Mouse (Mus musculus): ENCODE data around the gene Hnrnpll. TPM values are rescaled to one million over a fixed set of nuclear protein-coding genes. Genes with fewer than 3 reads are reported as not detected.
"Not testable (repeated sequence)": the region's sequence is repeated elsewhere in the genome, so short reads cannot be mapped to it uniquely, and the experiment has no call there.

The Hnrnpll gene
- total RNA-seq, 2 experiments from 2014 or later, result 61.4 to 88.2 TPM

DNA sequence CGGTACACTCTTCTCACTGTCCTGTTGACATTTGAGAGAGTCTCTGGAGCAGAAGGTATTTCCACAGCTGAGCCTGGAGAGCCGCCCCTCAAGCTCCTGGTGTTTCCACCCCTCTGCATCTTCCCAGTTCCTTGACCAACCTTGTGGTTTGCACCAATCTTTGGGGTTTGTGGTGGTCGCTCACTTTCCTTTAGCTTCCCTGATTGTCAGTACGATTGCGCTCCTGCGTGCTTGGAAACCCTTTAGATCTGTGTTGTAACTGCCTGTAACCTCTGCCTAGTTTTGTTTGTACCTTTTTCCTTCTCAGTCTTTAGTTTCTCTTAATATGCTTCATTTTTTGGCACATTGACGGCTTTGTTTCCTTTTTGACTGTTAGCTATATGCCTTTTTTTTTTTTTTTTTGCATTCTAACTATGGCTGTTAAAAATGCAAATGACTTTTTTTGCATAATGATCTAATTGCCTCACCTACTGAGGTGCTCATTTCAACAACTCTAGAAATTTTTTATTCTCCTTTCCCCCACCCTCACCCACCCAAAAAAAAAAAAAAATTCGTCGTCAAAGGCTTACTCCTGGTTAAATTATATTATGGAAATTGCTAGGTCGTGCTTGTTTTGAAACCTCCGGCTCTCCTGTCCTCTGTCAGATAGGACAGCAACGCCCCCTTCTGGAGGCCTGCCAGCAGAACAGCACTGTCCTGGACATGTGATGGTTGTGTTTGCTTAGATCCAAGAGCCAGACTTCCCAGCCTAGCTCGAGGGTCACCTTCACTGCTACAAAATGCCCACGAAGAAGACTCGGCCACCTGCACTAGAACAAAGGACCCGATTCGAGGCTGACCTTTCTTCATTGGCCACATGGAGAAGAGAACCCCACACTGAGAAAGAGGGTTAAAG is 57.5 kb downstream of the Hnrnpll start:
- peak; percentile 80 for ATAC-seq (replicated peaks; ENCODE audit: poor library complexity, severe bottlenecking)

DNA sequence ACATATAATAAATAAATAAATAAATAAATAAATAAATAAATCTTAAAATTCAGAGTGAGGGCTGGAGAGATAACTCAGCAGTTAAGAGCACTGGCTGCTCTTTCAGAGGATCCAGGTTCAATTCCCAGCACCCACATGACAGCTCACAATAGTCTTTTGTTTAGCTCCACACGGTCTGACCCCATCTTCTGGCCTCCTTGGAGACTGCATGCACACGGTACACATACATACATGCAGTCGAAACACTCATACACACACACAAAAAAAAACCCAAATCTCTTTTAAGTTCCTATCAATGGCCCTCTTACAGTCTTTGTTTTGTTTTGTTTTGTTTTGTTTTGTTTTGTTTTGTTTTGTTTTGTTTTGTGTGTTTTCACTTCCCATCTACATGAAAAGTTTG is 58.3 kb downstream of the Hnrnpll start:
- not testable (repeated sequence) for ATAC-seq (replicated peaks; ENCODE audit: poor library complexity, severe bottlenecking)

DNA sequence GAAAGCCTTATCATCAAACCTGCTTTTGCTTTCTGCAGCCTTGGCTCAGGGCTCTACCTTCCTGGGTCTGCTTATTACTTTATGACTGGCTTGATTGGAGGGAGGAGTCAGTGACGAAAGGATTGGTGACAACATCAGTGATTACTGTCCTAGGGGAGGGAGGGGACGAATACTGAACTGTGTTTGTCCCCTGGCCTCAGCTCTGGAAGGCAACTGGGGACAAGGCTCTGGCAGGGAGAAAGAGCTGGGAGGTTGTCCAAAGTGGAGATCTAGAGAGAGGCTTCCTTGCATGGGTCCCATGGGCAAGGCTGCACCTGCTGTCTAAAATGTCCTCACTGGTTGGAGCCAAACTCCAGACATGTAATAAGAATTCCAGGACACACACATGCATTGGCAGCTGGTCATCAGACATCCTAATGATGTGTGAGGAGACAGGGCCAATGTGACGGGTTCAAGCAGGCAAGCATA is 59.7 kb downstream of the Hnrnpll start:
- ATAC-seq (replicated peaks; ENCODE audit: poor library complexity, severe bottlenecking), result no peak

DNA sequence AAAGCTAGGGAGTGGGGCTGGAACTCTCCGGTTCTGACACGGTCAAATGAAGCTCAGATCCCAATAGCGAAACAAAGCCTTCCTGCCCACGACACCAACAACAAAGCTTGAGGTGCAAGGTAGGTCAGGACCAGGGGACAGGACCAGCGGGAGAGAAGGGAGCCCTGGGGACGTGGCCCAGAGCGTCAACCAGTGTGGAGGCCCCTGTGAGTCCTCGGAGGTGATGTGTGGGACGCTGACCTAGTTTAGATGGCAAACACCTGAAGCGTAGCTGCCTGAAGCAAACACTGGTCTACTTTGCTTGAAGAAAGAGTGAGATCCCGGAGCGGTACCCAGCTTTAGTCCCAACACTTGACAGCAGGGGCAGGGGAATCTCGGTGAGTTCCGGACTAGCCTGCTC is 62.5 kb downstream of the Hnrnpll start:
- ATAC-seq (replicated peaks; ENCODE audit: poor library complexity, severe bottlenecking), result no peak

DNA sequence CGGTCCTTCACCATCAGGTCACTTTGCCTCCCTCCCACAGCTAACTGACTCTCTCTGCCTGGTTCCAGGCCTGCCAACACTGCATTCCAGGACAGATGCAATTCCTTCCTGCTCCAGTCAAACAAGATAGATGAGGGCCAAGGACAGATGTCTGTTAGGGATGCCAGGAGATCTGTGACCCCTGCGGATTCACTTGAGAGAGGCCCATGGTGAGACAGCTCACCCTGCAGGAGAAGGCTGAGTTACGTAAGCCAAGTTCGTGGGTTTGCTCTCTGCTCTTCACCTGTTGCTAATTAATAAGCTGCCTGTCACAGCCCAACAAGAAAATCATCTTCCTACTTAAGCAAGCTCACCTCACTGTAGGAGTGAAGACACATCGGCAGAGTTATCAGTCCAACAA is 63.1 kb downstream of the Hnrnpll start:
- no peak for ATAC-seq (replicated peaks; ENCODE audit: poor library complexity, severe bottlenecking)

DNA sequence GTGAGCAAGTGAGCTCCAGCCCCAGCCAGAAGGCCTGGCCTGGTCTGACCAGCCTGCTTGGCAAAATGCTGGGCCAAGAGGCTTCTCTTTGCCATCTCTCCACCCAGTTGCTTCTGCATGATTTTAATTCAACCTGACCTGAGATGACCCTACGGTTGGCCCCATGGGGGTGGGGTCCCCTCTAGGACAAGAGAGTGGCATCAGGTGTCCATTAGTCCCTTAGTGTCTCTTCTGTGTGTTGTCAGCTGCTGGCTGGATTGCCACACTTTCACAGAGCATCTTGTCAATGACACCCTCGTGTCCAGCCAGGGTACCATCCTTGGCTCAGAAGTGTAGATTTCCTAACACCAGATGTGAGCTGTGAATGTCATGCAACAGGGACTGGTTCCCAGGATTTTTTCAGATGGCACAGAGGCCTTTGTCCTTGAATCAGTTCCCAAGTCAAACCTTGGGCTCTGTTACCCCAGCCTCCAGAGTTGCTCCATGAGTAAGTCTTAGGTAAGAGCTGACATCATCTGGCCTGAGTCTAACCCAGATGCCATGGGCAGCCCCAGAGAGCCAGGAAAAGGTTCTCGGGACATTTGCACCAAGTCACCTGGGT is 66.9 kb downstream of the Hnrnpll start:
- ATAC-seq (replicated peaks; ENCODE audit: poor library complexity, severe bottlenecking), result no peak

DNA sequence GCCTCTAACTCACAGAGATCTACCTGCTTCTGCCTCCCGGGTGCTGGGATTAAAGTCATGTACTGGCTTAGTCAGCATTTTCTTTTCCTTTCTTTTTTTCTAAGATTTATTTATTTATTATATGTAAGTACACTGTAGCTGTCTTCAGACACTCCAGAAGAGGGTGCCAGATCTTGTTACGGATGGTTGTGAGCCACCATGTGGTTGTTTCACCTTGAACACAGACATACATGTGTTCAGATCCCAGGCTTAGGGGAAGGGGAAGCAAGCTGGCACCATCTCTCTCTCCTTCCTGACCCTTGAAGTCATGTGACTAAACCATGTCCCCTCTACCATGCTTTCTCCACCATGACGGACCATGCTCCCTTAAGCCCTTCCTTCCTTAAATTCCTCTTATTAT is 70.0 kb downstream of the Hnrnpll start:
- ATAC-seq (replicated peaks; ENCODE audit: poor library complexity, severe bottlenecking), result no peak

DNA sequence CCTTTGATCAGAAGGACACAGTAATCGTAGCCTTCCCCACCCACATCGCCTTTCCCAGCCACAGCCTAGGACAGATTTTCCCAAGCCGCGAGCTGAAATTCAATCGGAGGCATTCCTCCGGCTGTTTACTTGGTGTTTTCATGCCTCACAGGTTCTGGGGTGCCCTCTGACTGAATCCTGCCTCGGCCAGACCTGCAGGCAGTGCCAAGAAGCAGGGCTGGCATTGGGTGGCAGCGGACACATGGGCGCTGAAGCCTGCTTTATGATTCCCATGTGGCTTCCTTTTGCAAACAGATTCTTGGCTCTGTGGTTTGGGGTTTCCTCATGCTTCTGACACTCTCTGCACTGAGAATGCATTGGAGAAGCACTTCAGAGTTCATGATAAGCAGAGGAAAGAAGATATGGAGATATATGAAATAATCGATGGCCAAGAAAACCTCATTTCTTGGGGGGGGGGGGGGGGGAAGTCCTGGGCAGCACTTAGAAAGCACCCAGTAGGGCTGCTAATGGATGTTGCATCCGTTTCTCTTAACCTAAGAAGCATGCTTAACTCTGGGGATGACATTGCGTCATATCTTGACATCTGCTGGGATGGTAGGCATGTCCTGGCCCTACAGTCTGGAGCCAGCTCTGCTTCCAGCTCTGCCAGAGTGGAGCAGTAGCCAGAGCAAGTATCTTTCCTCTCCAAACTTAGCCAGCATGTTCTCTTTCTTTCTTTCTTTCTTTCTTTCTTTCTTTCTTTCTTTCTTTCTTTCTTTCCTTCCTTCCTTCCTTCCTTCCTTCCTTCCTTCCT is 70.8 kb downstream of the Hnrnpll start:
- peak; percentile 90 for ATAC-seq (replicated peaks; ENCODE audit: poor library complexity, severe bottlenecking)

DNA sequence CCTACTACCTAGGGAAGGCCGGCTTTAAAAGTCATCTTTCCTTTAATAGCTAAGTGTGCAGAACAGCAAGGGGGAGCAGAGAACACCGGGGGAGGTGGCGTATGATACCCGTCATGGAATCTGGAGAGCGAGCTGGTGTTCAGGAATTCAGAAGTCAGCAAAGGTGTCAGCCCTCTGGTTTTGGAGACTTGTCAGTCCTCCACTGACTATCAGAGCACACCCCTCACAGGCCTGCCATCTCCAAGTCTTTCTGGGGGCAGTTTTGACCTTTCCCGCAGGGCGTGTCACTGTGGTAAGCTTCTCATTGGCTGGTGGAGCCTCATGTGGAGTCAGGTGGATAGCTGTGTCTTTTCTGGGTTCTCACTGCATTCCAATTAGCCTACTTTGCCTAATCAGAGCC is 72.0 kb downstream of the Hnrnpll start:
- ATAC-seq (replicated peaks; ENCODE audit: poor library complexity, severe bottlenecking), result no peak

DNA sequence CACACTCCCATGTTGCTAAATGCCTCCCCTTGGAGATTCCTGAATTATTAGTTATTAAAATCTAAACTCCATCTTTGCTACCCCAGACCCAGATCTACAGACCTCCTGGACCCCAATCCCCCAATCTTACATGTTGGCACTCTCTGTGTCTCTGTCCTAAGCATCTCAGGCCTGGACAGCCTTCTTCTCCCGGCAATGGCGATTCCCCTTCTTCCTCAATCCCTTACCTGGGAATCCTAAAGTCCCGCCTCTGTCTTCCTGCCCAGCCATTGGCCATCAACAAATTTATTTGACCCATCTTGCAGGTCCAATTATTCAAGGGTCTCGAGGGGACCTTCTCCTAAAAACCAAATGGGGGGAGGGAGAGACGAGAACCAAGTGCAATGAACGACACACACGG is 77.7 kb downstream of the Hnrnpll start:
- ATAC-seq (replicated peaks; ENCODE audit: poor library complexity, severe bottlenecking), result no peak

DNA sequence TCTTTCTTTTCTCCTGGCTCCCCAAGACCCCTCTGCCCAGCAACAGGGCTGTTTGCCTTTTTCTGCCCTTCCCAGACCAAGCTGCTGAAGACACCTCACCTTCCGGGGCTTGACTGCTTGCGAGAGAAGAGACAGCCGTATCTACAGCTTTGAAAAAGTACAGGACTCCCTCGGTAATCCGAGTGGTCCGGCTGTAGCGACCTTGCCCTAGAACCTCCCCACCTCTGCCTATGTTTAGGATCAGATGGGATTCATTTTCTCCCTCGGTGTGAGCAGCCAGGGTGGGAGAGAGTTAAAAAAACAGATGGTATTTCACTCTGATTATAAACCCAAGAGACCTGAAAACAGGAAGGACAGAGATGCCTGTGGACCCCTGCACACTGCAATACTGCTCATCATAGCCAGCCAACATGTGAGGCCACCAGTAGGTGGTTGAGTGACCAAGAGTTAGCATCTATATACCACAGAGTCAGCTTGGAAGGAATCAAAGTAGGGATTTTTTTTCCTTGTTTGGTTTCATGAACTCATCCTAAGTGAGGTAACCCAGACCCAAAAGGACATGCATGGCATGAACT is 79.1 kb downstream of the Hnrnpll start:
- no peak for ATAC-seq (replicated peaks; ENCODE audit: poor library complexity, severe bottlenecking)

DNA sequence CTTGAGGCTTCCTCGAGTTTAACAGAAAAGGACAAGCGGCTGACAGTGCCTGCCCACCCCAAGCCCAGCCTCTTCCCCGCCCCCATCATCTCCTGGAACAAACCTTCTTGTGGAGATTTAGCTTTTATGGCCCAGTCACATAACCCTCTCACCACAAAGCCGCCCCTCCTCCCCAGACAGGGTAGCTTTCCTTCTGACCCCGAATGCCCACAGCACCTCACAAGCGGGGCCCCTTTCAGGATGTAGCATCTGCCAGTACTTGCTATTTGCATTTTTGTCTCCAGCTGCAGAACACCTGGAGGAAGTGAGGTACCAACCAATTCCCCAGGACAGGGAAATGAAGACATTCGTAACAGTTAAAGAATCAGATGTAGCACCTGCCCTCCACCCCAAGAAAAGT is 79.6 kb downstream of the Hnrnpll start:
- no peak; the same call in 1 of the 2 replicates for ATAC-seq (replicated peaks; ENCODE audit: poor library complexity, severe bottlenecking)

DNA sequence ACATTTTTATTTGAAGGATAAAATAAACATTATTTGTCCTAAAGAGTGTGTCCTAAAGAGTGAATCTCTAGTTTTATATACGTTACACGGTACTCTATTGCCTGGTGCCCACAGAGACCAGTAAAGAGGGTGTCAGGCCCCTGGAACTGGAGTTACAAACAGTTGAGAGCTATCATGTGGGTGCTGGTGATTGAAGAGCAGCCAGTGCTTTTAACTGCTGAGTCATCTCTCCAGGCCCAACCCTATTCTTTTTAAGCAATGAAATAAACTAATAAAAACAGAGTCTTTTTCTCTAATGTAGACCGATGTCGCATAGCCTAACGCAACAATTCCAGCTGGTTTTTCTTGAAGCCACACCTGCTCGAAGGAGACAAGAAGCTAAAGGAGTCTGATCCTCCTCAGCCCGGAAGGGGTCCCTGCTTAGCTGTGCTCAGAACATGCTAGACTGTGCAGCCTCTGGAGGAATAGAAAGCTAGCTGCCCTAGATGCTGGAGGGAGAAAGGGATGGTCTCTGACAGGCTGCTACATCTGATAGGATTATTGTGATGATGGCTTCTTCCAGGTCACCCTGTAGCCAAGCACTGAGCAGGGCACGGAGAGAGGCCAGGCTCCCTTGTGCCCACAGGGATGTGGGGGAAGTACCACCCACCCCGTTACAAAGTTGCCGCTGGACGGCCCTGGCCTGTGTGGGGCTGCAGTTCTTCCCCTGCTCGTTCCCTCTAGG is 80.2 kb downstream of the Hnrnpll start:
- ATAC-seq (replicated peaks; ENCODE audit: poor library complexity, severe bottlenecking), result no peak; the same call in 1 of the 2 replicates

DNA sequence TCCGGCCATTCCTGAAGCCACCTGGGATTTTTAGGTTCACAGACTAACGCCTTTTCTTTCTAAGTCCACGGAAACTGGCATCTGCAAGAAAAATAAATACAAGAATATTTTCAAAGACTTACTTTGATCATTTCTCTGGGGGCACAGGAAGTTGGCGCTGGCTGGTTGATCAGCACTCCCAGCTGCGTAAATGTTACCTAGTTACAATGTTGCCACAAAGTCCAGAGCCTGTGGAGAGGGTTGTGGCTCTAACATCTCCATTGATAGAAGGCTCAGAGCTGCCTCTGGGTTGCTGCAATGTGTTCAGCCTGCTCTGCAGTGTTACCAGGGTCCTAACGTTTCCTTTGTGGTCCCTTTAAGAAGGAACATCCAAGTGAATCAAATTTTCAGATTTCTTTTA is 80.8 kb downstream of the Hnrnpll start:
- ATAC-seq (replicated peaks; ENCODE audit: poor library complexity, severe bottlenecking), result no peak

DNA sequence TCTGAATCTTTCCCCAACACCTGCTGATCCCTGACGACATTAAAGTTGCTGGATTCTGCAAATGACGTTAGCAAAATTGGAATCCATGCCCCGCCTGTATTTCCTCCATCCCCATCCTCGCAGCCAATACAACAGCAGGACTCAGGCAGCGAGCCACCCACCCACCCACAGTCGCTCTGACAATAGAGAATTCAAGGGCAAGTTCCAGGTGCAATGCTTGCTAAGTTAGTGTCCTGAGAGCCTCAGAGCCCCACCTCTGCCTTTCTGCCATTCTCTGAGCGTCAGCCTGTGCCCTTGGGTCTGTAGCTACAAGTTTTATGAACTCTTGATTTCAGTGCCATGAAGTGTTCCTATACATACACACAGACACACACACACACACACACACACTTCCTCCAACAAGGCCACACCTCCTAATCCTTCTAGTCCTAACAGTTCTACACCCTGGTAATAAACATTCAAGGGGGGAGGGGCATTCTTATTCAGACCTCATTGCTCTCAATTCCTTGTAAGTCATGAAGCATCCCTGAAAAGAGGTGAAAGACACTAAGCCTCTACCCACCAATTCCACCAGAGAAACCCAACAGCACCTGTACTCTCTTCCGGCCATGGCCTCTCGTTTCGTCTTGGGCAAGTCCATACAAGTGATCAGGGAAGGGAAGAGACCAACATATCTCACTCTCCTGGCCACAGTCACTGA is 81.6 kb downstream of the Hnrnpll start:
- ATAC-seq (replicated peaks; ENCODE audit: poor library complexity, severe bottlenecking), result no peak
